Mouse (Mus musculus): ENCODE data around the gene Cct7. TPM values are rescaled to one million over a fixed set of nuclear protein-coding genes. Genes with fewer than 3 reads are reported as not detected.
A peak's percentile ranks its signal among the peaks of the same experiment; 100 is the strongest.

The Cct7 gene
- polyA plus RNA-seq (2012; rRNA removed) = 203 and 247 TPM in 2 replicates
- 416 and 417 TPM in 2 replicates for polyA plus RNA-seq (2014; fragmentation: Nextera tagmentation; extraction: Ambion mirVana)

DNA sequence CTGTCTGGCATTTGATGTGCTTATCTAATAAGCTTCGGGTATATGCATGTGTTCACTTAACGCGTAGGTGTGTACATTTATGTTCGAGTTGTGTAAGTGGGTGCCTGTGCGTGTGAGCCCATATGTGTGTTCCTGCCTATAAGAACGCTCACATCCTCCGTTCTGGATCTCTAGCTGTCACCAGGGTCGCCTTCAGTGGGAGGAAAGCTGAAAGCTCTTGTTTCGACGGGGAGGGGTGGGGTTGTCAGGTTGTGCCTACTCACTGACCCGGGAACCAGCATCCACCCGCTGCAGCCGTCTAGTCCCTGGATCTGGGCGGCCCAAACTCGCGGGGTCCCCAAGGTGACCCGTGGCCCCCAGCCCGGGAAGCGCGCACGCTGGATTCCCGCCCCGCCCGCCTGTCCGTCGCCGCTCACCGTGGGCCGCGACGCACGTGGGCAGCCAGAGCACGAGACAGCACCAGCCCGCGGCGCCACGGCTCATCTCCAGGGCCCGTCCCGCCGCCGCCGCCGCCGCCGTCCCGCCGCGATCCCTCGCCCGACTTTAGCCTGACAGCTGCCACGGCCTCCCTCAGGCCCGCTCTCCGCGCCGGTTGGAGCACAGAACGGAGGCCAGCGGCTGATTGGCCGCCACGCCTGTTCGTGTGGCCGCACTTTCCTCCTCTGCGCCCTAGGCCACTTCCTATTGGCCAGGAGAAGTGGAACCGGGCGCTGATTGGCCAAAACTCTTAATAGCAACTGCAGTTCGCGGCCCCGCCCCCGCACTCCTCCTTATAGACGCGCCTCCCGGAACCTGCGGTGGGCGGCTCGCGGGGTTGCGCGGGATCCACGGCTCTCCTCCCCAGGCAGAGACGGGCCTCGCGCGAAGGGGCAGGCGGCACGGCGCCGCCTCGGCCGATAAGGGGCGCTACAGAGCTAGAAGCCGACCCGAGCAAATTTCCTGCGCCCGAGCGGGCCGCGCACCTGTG lies at the start of gene Cct7:
TSS of gene Cct7 (plus strand) at position 818 of the 967 bp plus-strand sequence.
- Histone ChIP-seq H3K36me3 (ENCODE audit: control insufficient read depth, insufficient read depth, low read length) (peaks cover 14% of the 10 kb centered on the region), H3K27me3 (ENCODE audit: control insufficient read depth, insufficient read depth, low read length) (no peaks in the 10 kb centered on the region), H3K4me3 (replicated peaks; ENCODE audit: low read length) (peak within 1 kb of the TSS; percentile 80), H3K27ac (replicated peaks; ENCODE audit: low read depth, low read length) (peak within 1 kb of the TSS; percentile 93), H3K4me1 (ENCODE audit: control insufficient read depth, insufficient read depth, low read length) (peaks cover 25% of the 10 kb centered on the region), H3K4me2 (replicated peaks; ENCODE audit: low read depth, low read length, severe bottlenecking) (peak within 1 kb of the TSS; percentile 96), H3K9ac (ENCODE audit: low read depth, low read length, severe bottlenecking) (peak within 1 kb of the TSS; percentile 84), H3K9me3 (ENCODE audit: control insufficient read depth, low read length) (no peaks in the 10 kb centered on the region)
- 0 out of 2 replicates have a peak, but pooled peaks have one; percentile 42 for TF ChIP-seq POLR2A (IDR thresholded peaks at IDR 0.05; ENCODE audit: borderline replicate concordance, extremely low read depth, insufficient read depth, insufficient read length)
- 4% methylated on average over 72 of the region's 96 CpGs for WGBS
- DNase-seq (ENCODE audit: low spot score) = peak; percentile 100
- peak; percentile 93 for ATAC-seq (ENCODE audit: low FRiP score, low read depth)

DNA sequence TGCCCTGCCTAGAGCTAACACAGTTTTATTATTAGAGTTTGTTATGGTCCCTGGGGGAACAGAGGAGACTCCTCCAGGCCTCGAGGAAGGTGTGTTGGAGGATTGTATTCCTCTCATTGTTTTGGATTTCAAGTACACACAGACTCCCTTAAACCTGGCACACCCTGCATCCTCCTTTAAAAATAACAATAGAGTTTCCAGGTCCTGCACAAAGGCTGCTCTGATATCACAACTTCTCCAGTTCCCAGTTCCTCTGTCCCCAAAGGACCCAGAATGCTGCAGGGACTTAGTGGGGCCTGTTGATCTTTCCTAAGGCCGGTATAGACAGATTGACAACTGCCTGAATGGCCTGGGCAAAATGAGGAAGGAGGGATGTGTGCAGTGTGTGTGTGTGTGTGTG lies 48.7 kb upstream of the Cct7 start:
- WGBS = 61% methylated on average over 2 of the region's 2 CpGs
- H3K36me3 ChIP-seq (ENCODE audit: control insufficient read depth, insufficient read depth, low read length) = no peaks in the 10 kb centered on the region
- DNase-seq (ENCODE audit: low spot score) = no peak

DNA sequence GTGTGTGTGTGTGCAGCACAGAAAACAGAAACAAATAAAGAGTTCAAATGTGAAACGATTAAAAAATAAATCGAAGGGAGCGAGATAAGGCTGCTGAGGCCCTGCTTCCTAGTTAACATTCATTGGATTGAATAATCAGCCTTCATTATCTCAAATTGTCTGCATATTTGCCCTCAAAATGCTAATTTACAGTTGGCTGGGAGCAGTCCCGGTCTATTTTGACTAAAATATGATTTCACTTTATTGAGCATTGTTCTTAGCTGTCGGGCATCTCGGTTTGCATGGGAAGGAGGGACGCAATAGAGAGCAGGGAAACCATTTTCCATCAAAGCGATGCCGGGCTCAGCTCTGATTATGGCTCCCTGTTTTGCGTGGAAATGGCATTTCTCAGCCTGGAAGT lies 48.3 kb upstream of the Cct7 start:
- ATAC-seq (ENCODE audit: low FRiP score, low read depth) = no peak

More for the DNA sequence above, 48.7 kb upstream of the Cct7 start:
- Histone ChIP-seq H3K9me3 (ENCODE audit: control insufficient read depth, low read length) (no peaks in the 10 kb centered on the region), H3K4me1 (ENCODE audit: control insufficient read depth, insufficient read depth, low read length) (no peaks in the 10 kb centered on the region), H3K27ac (replicated peaks; ENCODE audit: low read depth, low read length) (no peak overlapping the region), H3K27me3 (ENCODE audit: control insufficient read depth, insufficient read depth, low read length) (no peaks in the 10 kb centered on the region), H3K4me3 (replicated peaks; ENCODE audit: low read length) (no peak overlapping the region), H3K9ac (ENCODE audit: low read depth, low read length, severe bottlenecking) (no peak overlapping the region), H3K4me2 (replicated peaks; ENCODE audit: low read depth, low read length, severe bottlenecking) (no peak overlapping the region)
- TF ChIP-seq POLR2A (IDR thresholded peaks at IDR 0.05; ENCODE audit: borderline replicate concordance, extremely low read depth, insufficient read depth, insufficient read length) = no peak
- ATAC-seq (ENCODE audit: low FRiP score, low read depth) = no peak

DNA sequence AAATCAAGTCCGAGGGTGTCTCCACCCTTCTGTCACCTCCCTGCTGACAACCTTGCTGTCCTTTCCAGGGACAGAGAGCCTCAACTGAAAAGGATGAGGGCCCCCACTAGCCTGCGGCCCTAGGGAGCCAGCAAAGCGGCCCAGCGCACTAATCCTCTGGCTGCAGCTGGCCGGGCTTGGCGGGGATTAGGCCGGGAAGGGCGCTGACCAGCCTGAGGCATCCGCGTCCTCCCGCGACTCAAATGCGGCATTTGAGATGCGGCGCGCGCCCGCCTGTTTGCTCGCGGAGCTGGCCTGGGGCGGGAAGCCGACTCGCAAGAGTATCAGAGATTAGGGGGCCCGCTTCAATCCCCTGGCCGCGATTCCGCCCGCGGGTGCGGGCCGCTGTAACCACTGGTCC lies 42.3 kb upstream of the Cct7 start:
- Histone ChIP-seq H3K9ac (ENCODE audit: low read depth, low read length, severe bottlenecking) (peak overlapping the region; percentile 43; the same call in 1 of the 2 replicates), H3K27me3 (ENCODE audit: control insufficient read depth, insufficient read depth, low read length) (peaks cover 28% of the 10 kb centered on the region), H3K9me3 (ENCODE audit: control insufficient read depth, low read length) (no peaks in the 10 kb centered on the region), H3K4me1 (ENCODE audit: control insufficient read depth, insufficient read depth, low read length) (no peaks in the 10 kb centered on the region; the same call in 1 of the 2 replicates), H3K36me3 (ENCODE audit: control insufficient read depth, insufficient read depth, low read length) (no peaks in the 10 kb centered on the region), H3K4me3 (replicated peaks; ENCODE audit: low read length) (peak overlapping the region; percentile 3; the same call in 1 of the 2 replicates), H3K27ac (replicated peaks; ENCODE audit: low read depth, low read length) (no peak overlapping the region), H3K4me2 (replicated peaks; ENCODE audit: low read depth, low read length, severe bottlenecking) (peak overlapping the region; percentile 31; the same call in 1 of the 2 replicates)
- no peak for DNase-seq (ENCODE audit: low spot score)
- ATAC-seq (ENCODE audit: low FRiP score, low read depth) = no peak
- WGBS = 5% methylated on average over 31 of the region's 31 CpGs
- no peak for TF ChIP-seq POLR2A (IDR thresholded peaks at IDR 0.05; ENCODE audit: borderline replicate concordance, extremely low read depth, insufficient read depth, insufficient read length)

More for the DNA sequence above, 48.3 kb upstream of the Cct7 start:
- WGBS = 78% methylated on average over 10 of the region's 10 CpGs
- no peak overlapping the region for H3K4me3 ChIP-seq (replicated peaks; ENCODE audit: low read length)
- H3K4me1 ChIP-seq (ENCODE audit: control insufficient read depth, insufficient read depth, low read length) = no peaks in the 10 kb centered on the region
- DNase-seq (ENCODE audit: low spot score) = no peak
- H3K9me3 ChIP-seq (ENCODE audit: control insufficient read depth, low read length) = no peaks in the 10 kb centered on the region
- H3K4me2 ChIP-seq (replicated peaks; ENCODE audit: low read depth, low read length, severe bottlenecking) = no peak overlapping the region
- no peaks in the 10 kb centered on the region for H3K36me3 ChIP-seq (ENCODE audit: control insufficient read depth, insufficient read depth, low read length)
- peaks cover 2% of the 10 kb centered on the region; the same call in 1 of the 2 replicates for H3K27me3 ChIP-seq (ENCODE audit: control insufficient read depth, insufficient read depth, low read length)
- H3K9ac ChIP-seq (ENCODE audit: low read depth, low read length, severe bottlenecking) = no peak overlapping the region
- TF ChIP-seq POLR2A (IDR thresholded peaks at IDR 0.05; ENCODE audit: borderline replicate concordance, extremely low read depth, insufficient read depth, insufficient read length) = no peak
- no peak overlapping the region for H3K27ac ChIP-seq (replicated peaks; ENCODE audit: low read depth, low read length)

DNA sequence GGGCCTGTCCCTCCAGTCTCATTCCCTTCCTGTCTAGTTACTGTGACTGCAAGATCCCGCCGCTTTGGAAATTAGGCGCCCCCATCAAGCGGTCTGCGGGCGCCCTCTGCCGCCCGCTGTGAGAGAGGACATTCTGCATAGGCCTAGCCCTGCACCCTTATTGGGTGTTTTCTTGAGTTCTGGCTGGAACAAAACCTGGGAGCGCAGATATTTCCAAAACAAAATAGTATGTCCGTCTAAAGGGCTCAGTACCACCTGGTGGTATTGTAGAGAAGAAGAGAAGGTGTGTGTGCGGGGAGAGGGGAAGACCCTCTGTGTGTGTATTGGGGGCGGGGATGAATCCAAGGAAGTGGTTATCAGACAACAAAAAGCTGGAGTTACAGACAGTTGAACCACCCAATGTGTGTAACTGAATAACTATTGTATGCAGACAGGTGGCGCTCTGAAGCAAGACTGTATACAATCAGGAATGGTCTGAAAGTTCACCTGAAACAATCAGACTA lies 40.5 kb upstream of the Cct7 start:
- H3K4me3 ChIP-seq (replicated peaks; ENCODE audit: low read length) = no peak overlapping the region
- DNase-seq (ENCODE audit: low spot score) (peak; percentile 80), ATAC-seq (ENCODE audit: low FRiP score, low read depth) (peak; percentile 82)
- WGBS = 12% methylated on average over 13 of the region's 13 CpGs
- no peaks in the 10 kb centered on the region for H3K36me3 ChIP-seq (ENCODE audit: control insufficient read depth, insufficient read depth, low read length)
- H3K27me3 ChIP-seq (ENCODE audit: control insufficient read depth, insufficient read depth, low read length) = peaks cover 28% of the 10 kb centered on the region
- no peak overlapping the region for H3K9ac ChIP-seq (ENCODE audit: low read depth, low read length, severe bottlenecking)
- no peak for TF ChIP-seq POLR2A (IDR thresholded peaks at IDR 0.05; ENCODE audit: borderline replicate concordance, extremely low read depth, insufficient read depth, insufficient read length)
- H3K4me2 ChIP-seq (replicated peaks; ENCODE audit: low read depth, low read length, severe bottlenecking) = no peak overlapping the region
- no peak overlapping the region for H3K27ac ChIP-seq (replicated peaks; ENCODE audit: low read depth, low read length)
- no peaks in the 10 kb centered on the region; the same call in 1 of the 2 replicates for H3K4me1 ChIP-seq (ENCODE audit: control insufficient read depth, insufficient read depth, low read length)
- no peaks in the 10 kb centered on the region for H3K9me3 ChIP-seq (ENCODE audit: control insufficient read depth, low read length)

Measured in limb, embryonic 14.5 days (tissue).